Mouse (Mus musculus) olfactory bulb, adult 2 months (tissue): Measurements from ENCODE around the gene Fam227a.

Source experiments
- CTCF ChIP-seq: fragments of 200-500 bp; IDR thresholded peaks from 2 replicates; pipeline ENCODE4 v1.5.1; 2012; ENCODE audit warnings: low read depth, mild to moderate bottlenecking, low read length, moderate library complexity; ENCODE audit not compliant: insufficient read depth
- POLR2A ChIP-seq: fragments of 200-500 bp; IDR thresholded peaks from 2 replicates; pipeline ENCODE4 v1.6.1; 2012; ENCODE audit warnings: mild to moderate bottlenecking, low read depth, low read length, moderate library complexity; ENCODE audit not compliant: insufficient read depth

- TF ChIP-seq POLR2A = no peak
- no peak for TF ChIP-seq CTCF
These were observed 99.1 kb downstream of the Fam227a start for GRCm38 (mm10) chr15:79559649-79560048.
